In the genomic region with DNA sequence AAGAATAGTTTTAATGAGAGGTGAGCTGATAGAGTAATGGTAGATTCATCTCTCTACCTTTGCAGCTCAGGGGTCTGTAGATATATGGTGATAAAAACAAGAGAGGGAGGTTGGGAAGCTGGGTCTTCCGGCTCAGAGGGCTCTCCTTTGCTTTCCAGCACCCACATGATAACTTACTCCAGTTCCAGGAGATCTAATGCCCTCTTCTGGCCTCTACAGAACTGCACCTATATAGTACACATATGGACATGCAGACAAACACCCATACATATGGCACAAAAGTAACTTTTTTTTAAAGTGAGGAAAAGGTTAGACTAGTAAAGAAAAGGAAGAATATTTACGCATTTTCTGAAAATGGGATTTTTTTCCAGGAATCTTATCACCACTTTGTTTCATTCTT, we compare ENCODE assay signal across 26 mouse cellular contexts. TPM values are rescaled to one million over a fixed set of nuclear protein-coding genes. Genes with fewer than 3 reads are reported as not detected.
DNase-seq lines count a peak whose midpoint lies in the region; ATAC-seq and TF ChIP-seq lines count a peak whose summit lies in the region.
"Had no signal": no experiment of that assay in that cellular context is flagged by ENCODE, and none has a peak within 500 bp of the region (broad histone marks: within the 10 kb centered on the region; RNA-seq: fewer than 3 reads in every experiment).

No protein-coding gene starts in this region.

- no peak for TF ChIP-seq POLR2A in kidney, adult 2 months (IDR thresholded peaks at IDR 0.05; ENCODE audit: low read depth, low read length)
- TF ChIP-seq POLR2A in CH12.LX (IDR thresholded peaks at IDR 0.05; ENCODE audit: low read depth, low read length), result no peak

- TF ChIP-seq EP300 in CH12.LX (IDR thresholded peaks at IDR 0.05; ENCODE audit: low read length), result no peak
- no peak for TF ChIP-seq EP300 in stomach, postnatal 0 days (optimal IDR thresholded peaks at IDR 0.05)

- H3K4me1 ChIP-seq in kidney, adult 2 months (ENCODE audit: control insufficient read depth, insufficient read depth, low read length), result peaks cover 30% of the 10 kb centered on the region
- H3K4me1 ChIP-seq in CH12.LX (ENCODE audit: control insufficient read depth in 1 of 2, insufficient read depth in 2 of 2) (no peaks in the 10 kb centered on the region), ES-E14 (ENCODE audit: control insufficient read depth in 2 of 2, insufficient read depth in 2 of 2, low read length in 2 of 2, poor library complexity in 1 of 2) (peaks cover 0 to 16% of the 10 kb centered on the region in 2 experiments; a peak in 2 of 4 replicates)
- no peaks in the 10 kb centered on the region for H3K4me1 ChIP-seq in stomach, postnatal 0 days (replicated peaks; ENCODE audit: control insufficient read depth, insufficient read depth)
- no peaks in the 10 kb centered on the region for H3K4me1 ChIP-seq in heart, embryonic 11.5 days (ENCODE audit: control insufficient read depth, insufficient read depth, low read length)
- H3K4me1 ChIP-seq: embryonic facial prominence, embryonic 12.5 days; forebrain, embryonic 15.5 days; heart, embryonic 10.5 days; heart, embryonic 15.5 days; hindbrain, embryonic 13.5 days had no signal

- no peak for DNase-seq in kidney, adult 2 months
- no peak for DNase-seq in kidney, adult 8-10 months
- DNase-seq in CH12.LX (ENCODE audit: extremely low read depth) (no peak), ES-E14 (ENCODE audit: low read depth, low spot score) (no peak)
- no peak for DNase-seq in stomach, postnatal 0 days (ENCODE audit: low spot score)
- DNase-seq in layer of hippocampus, adult 8-10 months (ENCODE audit: low spot score in 2 of 2), result no peak
- DNase-seq: adrenal gland, postnatal 14 days; cerebellum, adult 11-12 months; cerebellum, adult 9-10 months; cerebellum, postnatal 25 days; gastrocnemius, postnatal 10 days; heart, postnatal 14 days had no signal

- no peaks in the 10 kb centered on the region for H3K27me3 ChIP-seq in kidney, adult 2 months (replicated peaks; ENCODE audit: control insufficient read depth, insufficient read depth, low read length)
- H3K27me3 ChIP-seq in CH12.LX (replicated peaks), result no peaks in the 10 kb centered on the region
- H3K27me3 ChIP-seq in stomach, postnatal 0 days (ENCODE audit: control insufficient read depth, insufficient read depth, low read length), result no peaks in the 10 kb centered on the region
- H3K27me3 ChIP-seq in heart, embryonic 11.5 days (ENCODE audit: control insufficient read depth, insufficient read depth, low read length), result no peaks in the 10 kb centered on the region
- H3K27me3 ChIP-seq: embryonic facial prominence, embryonic 12.5 days; forebrain, embryonic 15.5 days; heart, embryonic 15.5 days; hindbrain, embryonic 13.5 days had no signal

- H3K27ac ChIP-seq in kidney, adult 2 months (ENCODE audit: insufficient read depth, low read depth, low read length), result peak overlapping the region; percentile 96
- H3K27ac ChIP-seq in CH12.LX (ENCODE audit: insufficient read depth, low read depth), result no peak overlapping the region
- H3K27ac ChIP-seq in ES-E14 (ENCODE audit: insufficient read depth, low read depth, low read length, poor library complexity, severe bottlenecking), result no peak overlapping the region
- H3K27ac ChIP-seq in stomach, postnatal 0 days (replicated peaks), result no peak overlapping the region
- no peak overlapping the region for H3K27ac ChIP-seq in heart, embryonic 11.5 days (ENCODE audit: low read depth, low read length)
- H3K27ac ChIP-seq: embryonic facial prominence, embryonic 12.5 days; forebrain, embryonic 15.5 days; heart, embryonic 10.5 days; heart, embryonic 15.5 days; hindbrain, embryonic 13.5 days; hindbrain, postnatal 0 days had no signal

- H3K4me2 ChIP-seq in CH12.LX (ENCODE audit: insufficient read depth, low read depth, poor library complexity, severe bottlenecking), result no peak overlapping the region
- H3K4me2 ChIP-seq in stomach, postnatal 0 days (replicated peaks; ENCODE audit: low read depth), result no peak overlapping the region
- H3K4me2 ChIP-seq in heart, embryonic 11.5 days, result no peak overlapping the region
- H3K4me2 ChIP-seq: embryonic facial prominence, embryonic 12.5 days; forebrain, embryonic 15.5 days; heart, embryonic 15.5 days; hindbrain, embryonic 13.5 days had no signal

- H3K9ac ChIP-seq in CH12.LX (ENCODE audit: insufficient read depth, low read depth) (no peak overlapping the region), ES-E14 (ENCODE audit: insufficient read depth, low read depth, low read length, poor library complexity, severe bottlenecking) (no peak overlapping the region)
- no peak overlapping the region for H3K9ac ChIP-seq in stomach, postnatal 0 days (ENCODE audit: low read length)
- H3K9ac ChIP-seq in heart, embryonic 11.5 days (ENCODE audit: low read depth, low read length), result no peak overlapping the region
- H3K9ac ChIP-seq: embryonic facial prominence, embryonic 12.5 days; forebrain, embryonic 15.5 days; heart, embryonic 15.5 days; hindbrain, embryonic 13.5 days had no signal

- no peak overlapping the region for H3K4me3 ChIP-seq in kidney, adult 2 months (ENCODE audit: insufficient read depth, low read depth, low read length)
- H3K4me3 ChIP-seq in CH12.LX (replicated peaks in 1 of 3; ENCODE audit: low read depth in 2 of 3, low read length in 2 of 3, poor library complexity in 1 of 3) (no peak overlapping the region), ES-E14 (ENCODE audit: insufficient read depth in 1 of 2, low read depth in 1 of 2, low read length in 2 of 2, poor library complexity in 1 of 2, severe bottlenecking in 1 of 2) (no peak overlapping the region)
- no peak overlapping the region for H3K4me3 ChIP-seq in stomach, postnatal 0 days (ENCODE audit: low read depth, low read length)
- H3K4me3 ChIP-seq in heart, embryonic 11.5 days (ENCODE audit: low read depth, low read length), result no peak overlapping the region
- H3K4me3 ChIP-seq: embryonic facial prominence, embryonic 12.5 days; forebrain, embryonic 15.5 days; heart, embryonic 10.5 days; heart, embryonic 15.5 days; hindbrain, embryonic 13.5 days had no signal

- no peaks in the 10 kb centered on the region for H3K79me2 ChIP-seq in CH12.LX (replicated peaks; ENCODE audit: control insufficient read depth, extremely low read depth, insufficient read depth, poor library complexity, severe bottlenecking)

- dilution Hi-C loops in CH12.LX (cut with MboI; ENCODE audit: extremely low pct_ligation_motif_present, extremely low pct_unique_long_range_greater_than_20kb, low sequenced_read_pairs), result no loop called here

- H3K9me3 ChIP-seq in CH12.LX (replicated peaks; ENCODE audit: low read length), result peaks cover 4% of the 10 kb centered on the region
- H3K9me3 ChIP-seq in ES-E14 (ENCODE audit: control insufficient read depth, insufficient read depth, low read depth, low read length), result no peaks in the 10 kb centered on the region
- no peaks in the 10 kb centered on the region for H3K9me3 ChIP-seq in stomach, postnatal 0 days (ENCODE audit: control insufficient read depth, low read length)
- H3K9me3 ChIP-seq in heart, embryonic 11.5 days (replicated peaks; ENCODE audit: control insufficient read depth, low read length), result no peaks in the 10 kb centered on the region
- H3K9me3 ChIP-seq: embryonic facial prominence, embryonic 12.5 days; forebrain, embryonic 15.5 days; heart, embryonic 10.5 days; heart, embryonic 15.5 days; hindbrain, embryonic 13.5 days had no signal

- WGBS in kidney, adult 2 months, result 93% methylated on average over 2 of the region's 2 CpGs
- 88% methylated on average over 2 of the region's 2 CpGs for WGBS in stomach, postnatal 0 days
- WGBS in heart, embryonic 11.5 days (ENCODE audit: insufficient replicate concordance), result 91% methylated on average over 2 of the region's 2 CpGs

- ATAC-seq in stomach, postnatal 0 days (ENCODE audit: low FRiP score, low TSS enrichment), result no peak
- no peak for ATAC-seq in heart, embryonic 11.5 days (replicated peaks; ENCODE audit: insufficient number of reproducible peaks, low FRiP score, low TSS enrichment)
- ATAC-seq: activated CD4-positive, CD25-positive, alpha-beta regulatory T cell, adult 4 months; forebrain, embryonic 15.5 days; hindbrain, postnatal 0 days had no signal

- in situ Hi-C loops in CH12.LX (cut with MboI; ENCODE audit: low pct_ligation_motif_present, low pct_unique_long_range_greater_than_20kb, low sequenced_read_pairs), result loop anchor here (25.0 kb wide), 1 partner anchor 522 kb away; no protein-coding TSS in a partner anchor
- in situ Hi-C loops in ES-E14 (cut with MboI; ENCODE audit: low sequenced_read_pairs in 2 of 2, unreplicated experiment in 2 of 2), result loop anchor here in 1 of 2 experiments (10.0 kb wide), 1 partner anchor 110 kb away; no protein-coding TSS in a partner anchor

- TF ChIP-seq CTCF in kidney, adult 2 months (conservative IDR thresholded peaks at IDR 0.05; ENCODE audit: insufficient read depth, insufficient read length, low read depth, low read length), result no peak
- peak in 1 of 2 experiments; percentile 30; a peak in 2 of 4 replicates for TF ChIP-seq CTCF in CH12.LX (conservative IDR thresholded peaks at IDR 0.05 in 1 of 2, IDR thresholded peaks at IDR 0.05 in 1 of 2; ENCODE audit: low read depth in 2 of 2, low read length in 2 of 2)
- TF ChIP-seq CTCF in stomach, postnatal 0 days (IDR thresholded peaks at IDR 0.05; ENCODE audit: low read depth), result 0 out of 2 replicates have a peak, but pooled peaks have one; percentile 10

- no peak; the same call in 1 of the 2 replicates for TF ChIP-seq RAD21 in CH12.LX (IDR thresholded peaks at IDR 0.05; ENCODE audit: low read depth, low read length)

- H3K36me3 ChIP-seq in kidney, adult 2 months (ENCODE audit: control insufficient read depth, insufficient read depth, low read length), result no peaks in the 10 kb centered on the region
- H3K36me3 ChIP-seq in CH12.LX (replicated peaks in 1 of 2; ENCODE audit: control insufficient read depth in 1 of 2, insufficient read depth in 1 of 2, low read length in 1 of 2) (no peaks in the 10 kb centered on the region), ES-E14 (ENCODE audit: control insufficient read depth, insufficient read depth, low read length, poor library complexity, severe bottlenecking) (no peaks in the 10 kb centered on the region)
- H3K36me3 ChIP-seq in stomach, postnatal 0 days (ENCODE audit: control insufficient read depth, insufficient read depth, low read length), result no peaks in the 10 kb centered on the region
- no peaks in the 10 kb centered on the region for H3K36me3 ChIP-seq in heart, embryonic 11.5 days (ENCODE audit: control insufficient read depth, insufficient read depth, low read length)
- H3K36me3 ChIP-seq: embryonic facial prominence, embryonic 12.5 days; forebrain, embryonic 15.5 days; heart, embryonic 10.5 days; heart, embryonic 15.5 days; hindbrain, embryonic 13.5 days had no signal

RNA-seq across cellular contexts. Expression of gene Kcnk16, which starts 34.6 kb away (rescaled TPM):
- not detected in 2 replicates for polyA plus RNA-seq in kidney, adult 2 months (2012; rRNA removed)
- not detected in 2 replicates for total RNA-seq in CH12.LX (2012; rRNA removed)
- total RNA-seq in CH12.LX (2014; rRNA removed), result not detected in 2 replicates
- polyA plus RNA-seq in CH12.LX (2012; ENCODE audit: insufficient read length, low read depth), result not detected in 2 replicates
- 0.26 TPM in 1 of 2 replicates, not detected in the other for total RNA-seq in ES-E14 (2012; rRNA removed)
- 4.8 and 5.7 TPM in 2 replicates for polyA plus RNA-seq in stomach, postnatal 0 days (2015; fragmentation: Nextera tagmentation; extraction: Ambion mirVana)
- not detected for total RNA-seq in layer of hippocampus, adult 8-10 months (2022)
- not detected in 2 replicates for polyA plus RNA-seq in heart, embryonic 11.5 days (2014; fragmentation: Nextera tagmentation; extraction: Ambion mirVana)
- total RNA-seq: adrenal gland, adult 18-20 months; adrenal gland, postnatal 14 days; gastrocnemius, postnatal 10 days; granulocyte monocyte progenitor cell, adult 5-6 weeks; heart, postnatal 14 days; hematopoietic stem cell, adult 5-6 weeks; hindbrain, postnatal 0 days had no signal
- polyA plus RNA-seq: activated CD4-positive, CD25-positive, alpha-beta regulatory T cell, adult 4 months; cortical plate, adult 2 months; embryonic facial prominence, embryonic 12.5 days; forebrain, embryonic 11.5 days; forebrain, embryonic 15.5 days; frontal cortex, adult 2 months; hindbrain, embryonic 13.5 days; hindbrain, postnatal 0 days had no signal

RNA-seq across cellular contexts. Expression of gene Kcnk5, which starts 52.8 kb away (rescaled TPM):
- polyA plus RNA-seq in kidney, adult 2 months (2012; rRNA removed), result 32.0 and 34.2 TPM in 2 replicates
- total RNA-seq in CH12.LX (2012; rRNA removed) (11.7 and 12.3 TPM in 2 replicates), CH12.LX (2014; rRNA removed) (8.7 and 9.0 TPM in 2 replicates), ES-E14 (2012; rRNA removed) (68.6 and 129 TPM in 2 replicates)
- polyA plus RNA-seq in CH12.LX (2012; ENCODE audit: insufficient read length, low read depth), result 12.5 and 14.1 TPM in 2 replicates
- polyA plus RNA-seq in stomach, postnatal 0 days (2015; fragmentation: Nextera tagmentation; extraction: Ambion mirVana), result 7.7 and 8.3 TPM in 2 replicates
- under 1 TPM; 0.33 to 0.71 (median 0.48) TPM for total RNA-seq in layer of hippocampus, adult 8-10 months (2022)
- 2.2 and 2.9 TPM in 2 replicates for polyA plus RNA-seq in heart, embryonic 11.5 days (2014; fragmentation: Nextera tagmentation; extraction: Ambion mirVana)
